Comparison of ENCODE assay signal across 17 mouse cellular contexts in genomic region chr12:102082648-102083425, GRCm38 (mm10). TPM values are rescaled to one million over a fixed set of nuclear protein-coding genes. Genes with fewer than 3 reads are reported as not detected.
"Had no signal": no experiment of that assay in that cellular context is flagged by ENCODE, and none has a peak within 500 bp of the region (broad histone marks: within the 10 kb centered on the region; RNA-seq: fewer than 3 reads in every experiment).

No protein-coding gene starts in this region.

- H3K4me1 ChIP-seq: midbrain, embryonic 13.5 days; midbrain, embryonic 15.5 days; neural tube, embryonic 12.5 days; stomach, embryonic 15.5 days had no signal

- DNase-seq: lung, adult 18-20 months; lung, embryonic 14.5 days; lung, postnatal 10 days; lung, postnatal 4 days; thymus, adult 18-20 months; thymus, postnatal 14 days; thymus, postnatal 36 days had no signal

- ATAC-seq: midbrain, embryonic 13.5 days; midbrain, embryonic 15.5 days had no signal

- H3K9me3 ChIP-seq: megakaryocyte, embryonic 14.5 days; midbrain, embryonic 13.5 days; midbrain, embryonic 15.5 days; neural tube, embryonic 12.5 days; stomach, embryonic 15.5 days had no signal

- H3K36me3 ChIP-seq: midbrain, embryonic 13.5 days; midbrain, embryonic 15.5 days; neural tube, embryonic 12.5 days; stomach, embryonic 15.5 days had no signal

- H3K27ac ChIP-seq: liver, embryonic 14.5 days; midbrain, embryonic 13.5 days; midbrain, embryonic 15.5 days; neural tube, embryonic 12.5 days; stomach, embryonic 15.5 days; stomach, postnatal 0 days had no signal

- H3K4me3 ChIP-seq: megakaryocyte, embryonic 14.5 days; midbrain, embryonic 13.5 days; midbrain, embryonic 15.5 days; neural tube, embryonic 12.5 days; stomach, embryonic 15.5 days had no signal

- H3K27me3 ChIP-seq: midbrain, embryonic 13.5 days; midbrain, embryonic 15.5 days; neural tube, embryonic 12.5 days; stomach, embryonic 15.5 days had no signal

- H3K4me2 ChIP-seq: lung, embryonic 14.5 days; midbrain, embryonic 13.5 days; midbrain, embryonic 15.5 days; neural tube, embryonic 12.5 days; stomach, embryonic 15.5 days had no signal

- H3K9ac ChIP-seq: liver, embryonic 14.5 days; lung, embryonic 14.5 days; midbrain, embryonic 13.5 days; midbrain, embryonic 15.5 days; neural tube, embryonic 12.5 days; stomach, embryonic 15.5 days had no signal

RNA-seq across cellular contexts. Expression of gene Slc24a4, which starts 45.7 kb away (rescaled TPM):
- total RNA-seq: monocyte, adult 5-6 weeks; neutrophil, adult 5-6 weeks had no signal
- polyA plus RNA-seq: spleen, adult 2 months had no signal
